Mouse (Mus musculus): ENCODE data around the gene Tgm1. TPM values are rescaled to one million over a fixed set of nuclear protein-coding genes. Genes with fewer than 3 reads are reported as not detected.
A peak's percentile ranks its signal among the peaks of the same experiment; 100 is the strongest.

The Tgm1 gene
- polyA plus RNA-seq, 2 experiments: 2.0 to 2.4 TPM

DNA sequence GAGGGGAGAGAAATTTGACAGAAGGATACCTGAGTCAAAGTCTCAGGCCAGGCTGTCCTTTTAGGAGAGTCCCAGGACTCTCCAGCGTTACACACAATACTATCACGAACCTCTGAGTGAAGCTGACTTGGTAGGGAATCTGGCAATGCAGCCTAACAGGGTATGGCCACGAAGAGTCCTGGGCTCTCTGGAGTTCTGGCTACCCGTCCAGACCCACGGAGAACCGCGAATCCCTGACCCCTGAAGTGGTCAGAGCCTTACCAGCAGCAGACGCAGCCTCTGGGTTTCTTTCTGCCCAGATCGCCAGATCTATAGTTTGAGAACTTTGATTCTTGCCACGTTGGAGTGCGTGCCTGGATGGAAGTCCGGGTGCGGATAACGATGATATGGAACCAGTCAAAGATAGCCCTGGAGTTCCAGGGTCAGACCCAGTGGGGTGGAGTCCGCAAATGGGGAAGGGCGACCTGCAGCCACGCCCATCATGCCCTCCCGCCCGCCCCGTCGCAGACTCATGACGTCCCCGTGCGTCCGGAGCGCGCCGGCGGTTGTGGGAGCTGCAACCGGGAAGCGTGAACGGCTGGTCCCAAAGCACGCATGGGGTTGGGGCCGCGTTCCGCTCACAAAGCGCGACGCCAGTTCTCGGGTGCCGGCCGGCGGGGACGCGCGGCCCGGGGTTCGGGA lies 31.6 kb upstream of the Tgm1 start, which contains the start of the genes Dhrs1 and Nop9:
Gene Dhrs1, minus strand, starts transcription at position 511 of the 681 bp plus-strand sequence.
Gene Nop9, plus strand, starts transcription at position 514 of the 681 bp plus-strand sequence.
- H3K9me3 ChIP-seq (ENCODE audit: control insufficient read depth, low read length): no peaks in the 10 kb centered on the region
- peaks cover 9 to 12% of the 10 kb centered on the region in 2 experiments; a peak in 3 of 4 replicates for H3K4me1 ChIP-seq (replicated peaks; ENCODE audit: control insufficient read depth in 2 of 2, insufficient read depth in 2 of 2, low read length in 1 of 2)
- WGBS (ENCODE audit: insufficient replicate concordance): 2% methylated on average over 48 of the region's 48 CpGs
- peak within 1 kb of the TSS; percentile 96 for H3K4me2 ChIP-seq (ENCODE audit: low read depth)
- H3K4me3 ChIP-seq (ENCODE audit: insufficient read depth in 1 of 2, low read depth in 2 of 2, low read length in 2 of 2): peak within 1 kb of the TSS; percentile 69 to 90
- DNase-seq (ENCODE audit: low read depth in 3 of 3, low spot score in 3 of 3): peak; percentile 71 to 77 (median 73)
- ATAC-seq (ENCODE audit: insufficient read depth): peak; percentile 92
- H3K27me3 ChIP-seq (ENCODE audit: control insufficient read depth, insufficient read depth, low read length): no peaks in the 10 kb centered on the region
- no peak for TF ChIP-seq CTCF (IDR thresholded peaks at IDR 0.05; ENCODE audit: low read depth)
- no peak for TF ChIP-seq EP300 (IDR thresholded peaks at IDR 0.05; ENCODE audit: low read depth)
- peak within 1 kb of the TSS; percentile 76 for H3K9ac ChIP-seq (replicated peaks)
- H3K36me3 ChIP-seq (replicated peaks; ENCODE audit: control insufficient read depth, insufficient read depth, low read depth): peaks cover 10% of the 10 kb centered on the region
- H3K27ac ChIP-seq: peak within 1 kb of the TSS; percentile 18; the same call in 1 of the 2 replicates

GRCm38 (mm10) chr14:55743711-55744110 lies 30.0 kb upstream of the Tgm1 start:
- no peak overlapping the region for H3K27ac ChIP-seq
- H3K4me2 ChIP-seq (ENCODE audit: low read depth): peak overlapping the region; percentile 32; the same call in 1 of the 2 replicates
- no peak overlapping the region for H3K9ac ChIP-seq (replicated peaks)

GRCm38 (mm10) chr14:55737086-55737687 lies 23.5 kb upstream of the Tgm1 start:
- Histone ChIP-seq H3K27ac (no peak overlapping the region), H3K4me3 (ENCODE audit: insufficient read depth in 1 of 2, low read depth in 2 of 2, low read length in 2 of 2) (no peak overlapping the region), H3K4me1 (replicated peaks; ENCODE audit: control insufficient read depth in 2 of 2, insufficient read depth in 2 of 2, low read length in 1 of 2) (no peaks in the 10 kb centered on the region), H3K9me3 (ENCODE audit: control insufficient read depth, low read length) (no peaks in the 10 kb centered on the region), H3K4me2 (ENCODE audit: low read depth) (no peak overlapping the region), H3K36me3 (replicated peaks; ENCODE audit: control insufficient read depth, insufficient read depth, low read depth) (no peaks in the 10 kb centered on the region), H3K9ac (replicated peaks) (no peak overlapping the region), H3K27me3 (ENCODE audit: control insufficient read depth, insufficient read depth, low read length) (no peaks in the 10 kb centered on the region)
- WGBS (ENCODE audit: insufficient replicate concordance): 66% methylated on average over 9 of the region's 9 CpGs
- no peak for TF ChIP-seq EP300 (IDR thresholded peaks at IDR 0.05; ENCODE audit: low read depth)
- no peak for TF ChIP-seq CTCF (IDR thresholded peaks at IDR 0.05; ENCODE audit: low read depth)
- ATAC-seq (ENCODE audit: insufficient read depth) (no peak), DNase-seq (ENCODE audit: low read depth in 3 of 3, low spot score in 3 of 3) (no peak)

More at GRCm38 (mm10) chr14:55743711-55744110, 30.0 kb upstream of the Tgm1 start:
- H3K4me1 ChIP-seq (replicated peaks; ENCODE audit: control insufficient read depth in 2 of 2, insufficient read depth in 2 of 2, low read length in 1 of 2): peaks cover 9 to 12% of the 10 kb centered on the region in 2 experiments; a peak in 3 of 4 replicates
- DNase-seq (ENCODE audit: low read depth in 3 of 3, low spot score in 3 of 3) (peak; percentile 57 to 68 (median 66)), ATAC-seq (ENCODE audit: insufficient read depth) (peak; percentile 37)
- 19% methylated on average over 10 of the region's 10 CpGs for WGBS (ENCODE audit: insufficient replicate concordance)
- no peaks in the 10 kb centered on the region for H3K36me3 ChIP-seq (replicated peaks; ENCODE audit: control insufficient read depth, insufficient read depth, low read depth)
- TF ChIP-seq EP300 (IDR thresholded peaks at IDR 0.05; ENCODE audit: low read depth) (no peak), CTCF (IDR thresholded peaks at IDR 0.05; ENCODE audit: low read depth) (peak; percentile 99)
- H3K9me3 ChIP-seq (ENCODE audit: control insufficient read depth, low read length): no peaks in the 10 kb centered on the region
- H3K4me3 ChIP-seq (ENCODE audit: insufficient read depth in 1 of 2, low read depth in 2 of 2, low read length in 2 of 2): no peak overlapping the region
- H3K27me3 ChIP-seq (ENCODE audit: control insufficient read depth, insufficient read depth, low read length): no peaks in the 10 kb centered on the region

DNA sequence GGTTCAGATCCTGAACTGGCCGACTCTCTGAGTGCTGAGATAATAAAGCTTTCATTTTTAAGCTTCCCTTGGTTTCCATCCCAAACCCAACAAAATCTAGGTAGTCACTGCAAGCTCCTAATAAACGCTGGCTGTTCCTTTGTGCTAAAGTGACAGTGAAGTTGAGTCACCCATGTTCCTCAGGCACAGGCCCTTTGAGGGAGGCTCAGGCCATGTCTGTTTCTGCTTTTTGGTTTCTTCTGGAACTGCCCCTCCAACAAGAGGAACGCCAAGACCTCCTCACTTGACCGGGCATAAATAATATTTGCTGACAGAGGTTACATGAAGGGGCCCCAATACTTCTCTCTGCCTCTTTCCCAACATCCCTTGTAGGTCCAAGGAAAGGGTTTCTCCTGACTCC lies 22.0 kb upstream of the Tgm1 start:
- no peak overlapping the region for H3K4me2 ChIP-seq (ENCODE audit: low read depth)
- DNase-seq (ENCODE audit: low read depth in 3 of 3, low spot score in 3 of 3) (no peak), ATAC-seq (ENCODE audit: insufficient read depth) (no peak)
- no peak overlapping the region for H3K9ac ChIP-seq (replicated peaks)
- TF ChIP-seq EP300 (IDR thresholded peaks at IDR 0.05; ENCODE audit: low read depth) (no peak), CTCF (IDR thresholded peaks at IDR 0.05; ENCODE audit: low read depth) (no peak)
- H3K4me1 ChIP-seq (replicated peaks; ENCODE audit: control insufficient read depth in 2 of 2, insufficient read depth in 2 of 2, low read length in 1 of 2): no peaks in the 10 kb centered on the region
- no peak overlapping the region for H3K27ac ChIP-seq
- H3K4me3 ChIP-seq (ENCODE audit: insufficient read depth in 1 of 2, low read depth in 2 of 2, low read length in 2 of 2): no peak overlapping the region
- 45% methylated on average over 4 of the region's 4 CpGs for WGBS (ENCODE audit: insufficient replicate concordance)
- H3K27me3 ChIP-seq (ENCODE audit: control insufficient read depth, insufficient read depth, low read length): no peaks in the 10 kb centered on the region
- no peaks in the 10 kb centered on the region for H3K9me3 ChIP-seq (ENCODE audit: control insufficient read depth, low read length)
- no peaks in the 10 kb centered on the region for H3K36me3 ChIP-seq (replicated peaks; ENCODE audit: control insufficient read depth, insufficient read depth, low read depth)

DNA sequence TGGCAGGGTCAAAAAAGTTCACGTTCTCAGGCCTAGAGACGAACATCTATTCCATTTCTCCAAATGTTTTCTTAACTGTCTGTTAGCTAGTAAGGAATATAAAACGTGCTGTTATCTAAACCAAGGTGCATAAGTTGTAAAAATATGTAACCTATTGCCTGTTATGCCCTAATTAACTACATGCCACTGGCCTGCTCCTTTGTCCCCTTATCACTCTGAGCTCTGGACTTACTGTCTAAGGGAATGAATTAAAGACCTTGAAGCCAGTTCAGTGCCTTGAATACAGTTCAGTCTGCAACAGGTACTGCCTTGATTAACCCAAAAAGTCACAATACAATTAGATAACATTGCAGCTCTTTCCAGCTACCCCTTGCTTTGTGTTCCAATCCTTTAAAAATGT lies 21.6 kb upstream of the Tgm1 start:
- no peak for ATAC-seq (ENCODE audit: insufficient read depth)
- Histone ChIP-seq H3K4me3 (ENCODE audit: insufficient read depth in 1 of 2, low read depth in 2 of 2, low read length in 2 of 2) (no peak overlapping the region), H3K27me3 (ENCODE audit: control insufficient read depth, insufficient read depth, low read length) (no peaks in the 10 kb centered on the region), H3K4me2 (ENCODE audit: low read depth) (no peak overlapping the region), H3K9me3 (ENCODE audit: control insufficient read depth, low read length) (no peaks in the 10 kb centered on the region), H3K9ac (replicated peaks) (no peak overlapping the region), H3K27ac (no peak overlapping the region), H3K36me3 (replicated peaks; ENCODE audit: control insufficient read depth, insufficient read depth, low read depth) (no peaks in the 10 kb centered on the region), H3K4me1 (replicated peaks; ENCODE audit: control insufficient read depth in 2 of 2, insufficient read depth in 2 of 2, low read length in 1 of 2) (no peaks in the 10 kb centered on the region)
- DNase-seq (ENCODE audit: low read depth in 3 of 3, low spot score in 3 of 3): no peak
- TF ChIP-seq CTCF (IDR thresholded peaks at IDR 0.05; ENCODE audit: low read depth) (no peak), EP300 (IDR thresholded peaks at IDR 0.05; ENCODE audit: low read depth) (no peak)
- WGBS (ENCODE audit: insufficient replicate concordance): 49% methylated on average over 3 of the region's 3 CpGs
